Mouse (Mus musculus) liver (tissue): ENCODE results near the gene Pigm.

Source experiments
- DNase-seq: peaks from one replicate; pipeline ENCODE4 v3.0.0-alpha.2; 2020; ENCODE audit warnings: mixed read lengths

Gene Pigm

GRCm38 (mm10) chr1:172376198-172376667 lies at the start of gene Pigm:
Gene Pigm (plus strand): TSS chr1:172376546.
- DNase-seq, result peak; percentile 97

GRCm38 (mm10) chr1:172326684-172327083 lies 49.7 kb upstream of the Pigm start:
- DNase-seq, result no peak

- DNase-seq, result no peak
Measured at GRCm38 (mm10) chr1:172327206-172328001, 48.9 kb upstream of the Pigm start.

GRCm38 (mm10) chr1:172328041-172328440 lies 48.3 kb upstream of the Pigm start:
- no peak for DNase-seq

- DNase-seq, result no peak
Measured at GRCm38 (mm10) chr1:172328461-172328860, 47.9 kb upstream of the Pigm start.

GRCm38 (mm10) chr1:172329131-172329530 lies 47.2 kb upstream of the Pigm start, which contains the start of gene Kcnj9:
Gene Kcnj9 (minus strand): TSS chr1:172329318.
- no peak for DNase-seq

GRCm38 (mm10) chr1:172329616-172330015 lies 46.7 kb upstream of the Pigm start:
- no peak for DNase-seq

- no peak for DNase-seq
Measured at GRCm38 (mm10) chr1:172331422-172331947, 44.9 kb upstream of the Pigm start.

- no peak for DNase-seq
Measured at GRCm38 (mm10) chr1:172332925-172333324, 43.4 kb upstream of the Pigm start.

- no peak for DNase-seq
Measured at GRCm38 (mm10) chr1:172333512-172333911, 42.8 kb upstream of the Pigm start.

GRCm38 (mm10) chr1:172335804-172336203 lies 40.5 kb upstream of the Pigm start:
- DNase-seq, result no peak

GRCm38 (mm10) chr1:172337411-172338185 lies 38.7 kb upstream of the Pigm start:
- no peak for DNase-seq

- DNase-seq, result peak; percentile 73
Measured at GRCm38 (mm10) chr1:172340729-172341321, 35.5 kb upstream of the Pigm start, which contains the start of gene Kcnj10. Gene Kcnj10 (plus strand): TSS chr1:172341210.

GRCm38 (mm10) chr1:172341386-172341785 lies 35.0 kb upstream of the Pigm start:
- DNase-seq, result no peak

GRCm38 (mm10) chr1:172342729-172343128 lies 33.6 kb upstream of the Pigm start:
- no peak for DNase-seq

GRCm38 (mm10) chr1:172343914-172344313 lies 32.4 kb upstream of the Pigm start:
- DNase-seq, result no peak

GRCm38 (mm10) chr1:172344820-172345219 lies 31.5 kb upstream of the Pigm start:
- DNase-seq, result no peak

- no peak for DNase-seq
Measured at GRCm38 (mm10) chr1:172346707-172347106, 29.6 kb upstream of the Pigm start.

- no peak for DNase-seq
Measured at GRCm38 (mm10) chr1:172347382-172347781, 29.0 kb upstream of the Pigm start.

GRCm38 (mm10) chr1:172349504-172349903 lies 26.8 kb upstream of the Pigm start:
- DNase-seq, result no peak

- DNase-seq, result no peak
Measured at GRCm38 (mm10) chr1:172349916-172350812, 26.2 kb upstream of the Pigm start.

- DNase-seq, result no peak
Measured at GRCm38 (mm10) chr1:172352001-172352400, 24.3 kb upstream of the Pigm start.
